Mouse (Mus musculus) urinary bladder, postnatal 10 days (tissue): ENCODE results near the gene Htt.

Experiments used
- DNase-seq: peaks from one replicate; pipeline ENCODE4 v3.0.0; 2022; ENCODE audit warnings: low spot score

Gene Htt

DNA sequence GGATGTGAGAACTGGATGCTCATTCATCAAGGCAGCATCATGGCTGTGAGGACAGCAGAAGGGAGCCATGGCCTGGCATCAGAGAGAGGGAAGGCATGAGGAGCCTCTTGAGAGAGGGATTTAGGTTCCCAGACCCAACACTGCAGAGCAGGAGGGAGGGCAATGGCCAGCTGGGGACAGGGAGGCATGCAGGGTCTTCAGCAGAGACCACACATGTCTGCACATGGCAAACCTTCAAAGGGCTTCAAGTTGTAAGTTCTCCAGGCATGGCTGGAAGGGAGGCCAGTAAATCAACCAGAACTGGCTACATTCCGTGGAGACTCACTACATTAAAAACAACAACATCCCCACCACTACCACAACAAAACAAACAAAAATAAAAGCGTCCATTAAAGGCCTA is 169.6 kb downstream of the Htt start:
- DNase-seq, result no peak

DNA sequence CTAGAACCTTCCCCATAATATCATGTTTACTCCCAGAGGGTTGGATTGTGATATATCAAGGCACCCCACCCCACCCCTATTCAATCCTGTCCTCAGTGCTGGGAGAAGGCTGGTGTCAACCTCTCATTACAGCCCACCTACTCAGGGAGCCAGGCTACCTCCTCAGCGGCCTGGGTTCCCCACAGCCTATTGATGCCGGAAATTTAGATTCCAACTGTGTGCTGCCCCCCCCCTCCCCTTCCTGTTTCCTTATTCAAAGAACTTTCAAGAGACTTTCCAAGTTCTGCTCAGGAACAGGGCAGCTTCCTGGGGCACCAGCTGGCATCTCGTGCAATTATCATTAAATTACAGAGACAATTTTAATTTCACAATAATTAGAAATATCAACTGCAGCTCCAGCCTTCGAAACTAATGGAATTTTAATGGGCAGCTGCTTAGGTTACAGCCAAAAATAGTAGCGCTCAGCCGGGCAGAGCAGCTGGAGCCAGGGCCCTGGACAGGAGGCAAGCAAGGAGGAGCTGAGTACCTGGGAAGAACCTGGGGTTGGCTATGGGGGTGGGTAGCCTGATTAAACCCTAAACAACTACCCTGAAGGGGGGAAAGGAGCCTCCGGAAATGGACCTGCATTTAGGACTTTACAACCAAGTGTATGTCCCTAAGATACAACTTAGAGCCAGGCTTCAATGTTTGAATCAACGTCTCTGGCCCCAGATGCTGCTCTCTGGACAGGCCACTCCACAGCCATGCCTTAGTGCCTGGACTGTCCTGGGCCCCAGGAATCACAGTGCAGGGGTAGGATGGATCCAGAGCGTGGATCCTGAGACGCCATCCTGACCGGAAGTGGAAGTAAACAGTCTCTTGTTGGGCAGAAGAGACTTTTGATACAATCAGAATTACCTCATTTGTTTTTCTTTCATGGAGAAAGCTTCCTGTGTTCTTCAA is 170.2 kb downstream of the Htt start:
- no peak for DNase-seq

- no peak for DNase-seq
Measured at GRCm38 (mm10) chr5:34932458-34932806, 170.9 kb downstream of the Htt start.

DNA sequence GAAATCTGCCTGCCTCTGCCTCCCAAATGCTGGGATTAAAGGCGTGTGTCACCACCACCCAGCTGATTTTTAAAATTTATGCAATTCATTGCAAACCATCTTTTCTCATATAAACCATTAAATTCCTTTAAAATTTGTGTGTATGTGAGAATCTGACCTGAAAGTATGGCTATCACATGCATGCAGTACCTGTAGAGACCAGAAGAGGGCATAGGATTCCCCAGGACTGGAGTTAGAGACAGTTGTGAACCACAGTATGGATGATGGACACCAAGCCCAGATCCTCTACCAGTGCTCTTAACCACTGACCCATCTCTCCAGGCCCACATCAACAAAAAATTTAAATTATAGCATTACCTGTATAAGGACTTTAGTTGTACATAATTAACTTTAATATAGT is 171.9 kb downstream of the Htt start:
- DNase-seq, result no peak

DNA sequence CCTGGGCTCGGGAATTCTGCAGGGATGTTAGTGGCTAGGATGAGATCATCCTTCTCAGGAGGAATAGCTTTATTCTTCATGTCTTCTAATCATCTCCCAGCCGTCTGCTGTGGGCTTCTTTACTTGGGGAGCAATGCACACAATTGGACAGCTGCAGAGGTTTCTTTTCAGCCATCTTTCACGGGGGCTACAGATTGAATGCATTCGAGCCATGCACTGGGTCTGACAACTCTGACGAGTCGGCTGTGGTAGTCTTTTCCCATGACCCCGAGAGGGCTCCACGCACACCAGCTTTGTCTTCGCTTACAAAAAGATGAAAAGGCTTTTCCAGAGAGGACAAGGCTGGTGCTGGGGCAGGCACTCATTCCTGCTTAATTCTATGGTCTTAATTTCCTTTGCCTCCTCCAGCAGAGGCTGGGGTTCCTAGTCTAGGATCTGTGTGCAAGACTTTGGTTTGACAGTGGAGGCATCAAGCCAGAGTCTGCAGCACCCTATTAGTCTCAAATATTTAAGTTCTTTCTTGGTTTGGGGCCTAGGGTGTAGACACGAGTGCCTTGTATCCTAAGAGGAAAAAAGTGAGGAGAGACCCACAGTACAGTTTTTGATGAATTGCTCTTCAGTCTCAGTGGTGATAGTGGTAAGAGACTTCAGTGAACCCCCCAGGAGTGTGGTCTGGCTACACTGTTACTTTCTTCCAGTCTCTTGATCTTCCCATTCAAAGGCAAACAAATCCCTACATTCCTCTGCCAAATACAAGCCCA is 180.3 kb downstream of the Htt start:
- no peak for DNase-seq

DNA sequence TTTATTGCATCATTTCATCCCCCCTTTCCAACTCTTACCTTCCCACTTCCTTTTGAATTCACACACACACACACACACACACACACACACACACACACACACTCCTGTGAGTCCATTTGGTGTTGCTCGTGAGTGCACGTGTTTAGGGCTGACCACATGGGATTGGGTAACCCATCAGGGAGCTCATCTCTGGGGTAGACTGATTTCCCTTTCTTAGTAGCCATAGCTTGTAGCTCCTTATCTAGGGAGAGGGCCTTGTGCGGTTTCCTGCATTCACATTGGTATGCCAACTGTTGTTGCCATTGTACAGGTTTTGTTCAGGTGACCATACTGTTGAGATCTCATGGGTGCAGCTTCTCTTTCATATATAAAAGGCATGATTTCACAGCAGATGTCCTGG is 181.9 kb downstream of the Htt start:
- DNase-seq, result no peak

GRCm38 (mm10) chr5:34948861-34949760 is 187.6 kb downstream of the Htt start, which contains the start of gene Rgs12:
Gene Rgs12, plus strand, starts transcription at chr5:34949445.
- peak; percentile 25 for DNase-seq

GRCm38 (mm10) chr5:34949769-34950211 is 188.2 kb downstream of the Htt start:
- no peak for DNase-seq

DNA sequence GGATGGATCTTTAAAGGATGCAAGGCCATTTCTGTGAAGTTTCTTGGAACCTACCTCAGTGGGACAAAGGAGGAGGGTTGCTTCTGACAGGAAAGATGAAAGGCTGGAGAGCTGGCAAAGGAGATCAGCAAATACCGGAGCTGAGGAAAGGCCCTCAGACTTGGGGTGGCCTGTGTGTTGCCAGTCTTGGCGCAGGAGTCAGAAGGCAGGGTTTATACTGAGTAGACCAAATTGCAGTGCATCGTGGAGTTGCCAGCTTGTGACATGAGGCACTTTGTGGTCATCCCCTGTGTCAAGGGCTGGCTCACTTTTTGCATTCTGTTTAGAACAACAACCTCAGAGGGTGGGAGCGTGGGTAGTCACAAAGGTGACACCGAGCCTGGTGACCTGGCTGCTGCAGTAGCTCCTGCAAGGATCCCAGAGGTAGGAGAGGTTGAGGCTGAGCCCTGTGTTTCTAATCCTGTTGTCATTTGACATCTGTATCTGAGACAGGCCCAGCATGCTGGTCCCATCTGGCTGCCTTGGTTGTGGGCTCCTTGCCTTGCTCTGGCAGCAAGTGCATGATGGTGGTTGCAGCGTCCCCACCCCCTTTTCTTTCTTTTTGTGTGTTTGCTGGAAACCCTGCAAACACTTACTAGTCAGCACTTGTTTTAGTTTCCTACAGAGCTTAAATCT is 189.1 kb downstream of the Htt start:
- no peak for DNase-seq

- no peak for DNase-seq
Measured at GRCm38 (mm10) chr5:34951161-34951834, 189.8 kb downstream of the Htt start.

GRCm38 (mm10) chr5:34954508-34954907 is 193.0 kb downstream of the Htt start:
- no peak for DNase-seq

DNA sequence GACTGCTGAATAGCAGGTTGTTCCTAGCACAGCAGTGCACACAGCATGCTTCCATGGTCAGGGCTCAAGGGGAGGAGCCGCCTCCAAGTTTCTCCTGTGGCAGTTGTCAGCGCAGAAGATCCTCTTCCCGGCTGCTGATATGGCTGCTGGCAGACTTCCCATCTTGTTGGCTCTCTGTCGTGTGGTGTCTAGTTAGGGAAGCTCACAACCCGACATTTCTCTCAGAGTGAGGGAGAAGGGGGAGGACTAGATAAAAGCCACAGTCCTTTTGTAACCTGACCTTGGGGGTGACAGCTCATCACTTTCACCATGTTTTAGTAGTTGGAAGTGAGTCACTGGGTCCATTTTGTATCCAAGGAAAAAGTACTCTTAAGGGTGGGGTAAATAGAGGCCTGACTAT is 194.1 kb downstream of the Htt start:
- no peak for DNase-seq

- no peak for DNase-seq
Measured at GRCm38 (mm10) chr5:34956151-34956550, 194.6 kb downstream of the Htt start.

DNA sequence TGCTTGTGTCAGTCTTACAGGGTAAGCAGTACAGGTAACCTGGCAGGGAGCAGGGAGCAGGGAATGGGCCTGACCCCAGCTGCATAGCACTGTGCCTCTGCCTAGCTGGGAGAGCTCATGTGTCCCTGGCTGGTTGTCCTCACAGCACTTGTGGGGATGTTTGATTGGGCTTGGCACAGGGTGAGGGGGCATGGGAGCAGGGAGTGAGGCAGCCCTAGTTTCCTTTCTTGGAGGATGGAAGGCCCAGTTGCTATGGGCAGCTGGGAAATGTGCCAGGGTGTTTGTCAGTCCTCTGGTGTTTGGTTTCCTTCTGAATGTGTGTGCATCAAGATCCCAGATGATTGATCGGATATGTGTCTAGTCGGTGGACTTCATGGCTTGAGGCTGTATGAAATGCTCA is 195.5 kb downstream of the Htt start:
- no peak for DNase-seq

DNA sequence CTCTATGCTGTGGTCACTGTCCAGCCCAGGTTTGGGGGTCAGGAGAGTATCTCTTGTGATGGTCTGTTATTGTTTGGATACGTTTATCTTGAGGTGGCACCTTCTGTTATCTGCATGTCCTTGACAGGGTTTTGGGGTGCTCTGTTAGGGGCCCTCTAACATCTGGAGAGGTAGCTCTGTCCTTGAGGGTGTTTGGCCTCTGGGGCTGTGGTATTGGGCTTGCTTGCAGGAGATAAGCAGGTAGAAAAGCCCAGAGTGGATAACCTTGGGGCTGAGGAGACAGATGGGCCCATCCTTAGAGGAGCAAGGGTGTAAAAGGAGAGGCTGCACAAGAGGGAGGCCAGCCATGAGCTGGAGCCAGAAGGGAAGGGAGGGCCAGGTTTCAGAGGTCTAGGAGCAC is 198.5 kb downstream of the Htt start:
- DNase-seq, result no peak
